Mouse (Mus musculus) heart, adult 2 months (tissue): Measurements from ENCODE around the gene Ngdn. TPM values are rescaled to one million over a fixed set of nuclear protein-coding genes. Genes with fewer than 3 reads are reported as not detected.

ENCODE experiments used
- DNase-seq, 2 experiments: peaks; one replicate each; pipeline ENCODE4 v3.0.0; 2021
- H3K27ac ChIP-seq: fragments of 200-600 bp; 2 replicates; pipeline ENCODE4 v1.8.1; 2022
- H3K27me3 ChIP-seq: fragments of 200-500 bp; 2 replicates; pipeline ENCODE4 v1.6.1; 2012; ENCODE audit warnings: mild to moderate bottlenecking, low read length, inconsistent platforms, mixed read lengths; ENCODE audit not compliant: control insufficient read depth, insufficient read depth
- H3K36me3 ChIP-seq: fragments of 200-500 bp; 2 replicates; pipeline ENCODE4 v1.6.1; 2012; ENCODE audit warnings: low read length, inconsistent platforms; ENCODE audit not compliant: control insufficient read depth, insufficient read depth
- H3K4me1 ChIP-seq: fragments of 200-500 bp; 2 replicates; pipeline ENCODE4 v1.6.1; 2011; ENCODE audit warnings: low read length; ENCODE audit not compliant: control insufficient read depth, insufficient read depth
- H3K4me3 ChIP-seq: fragments of 200-600 bp; 2 replicates; pipeline ENCODE4 v1.8.1; 2022
- H3K79me2 ChIP-seq: fragments of 200-500 bp; replicated peaks from 2 replicates; pipeline ENCODE4 v1.6.1; 2012; ENCODE audit warnings: mild to moderate bottlenecking, inconsistent platforms, low read length, moderate library complexity, mixed read lengths; ENCODE audit not compliant: control insufficient read depth, insufficient read depth
- H3K9ac ChIP-seq: fragments of 200-500 bp; 2 replicates; pipeline ENCODE4 v1.6.1; 2012; ENCODE audit warnings: low read depth, mild to moderate bottlenecking, control low read depth, inconsistent platforms, low read length, mixed read lengths
- CTCF ChIP-seq: fragments of 200-600 bp; IDR thresholded peaks from 2 replicates; pipeline ENCODE4 v1.8.1; 2022; ENCODE audit warnings: antibody characterized with exemption, mild to moderate bottlenecking, moderate library complexity
- EP300 ChIP-seq: fragments of 200-500 bp; IDR thresholded peaks from 2 replicates; pipeline ENCODE4 v1.6.1; 2011; ENCODE audit warnings: low read depth, low read length, control low read depth; ENCODE audit not compliant: insufficient read depth
- POLR2A ChIP-seq: fragments of 200-500 bp; IDR thresholded peaks from 2 replicates; pipeline ENCODE4 v1.6.1; 2011; ENCODE audit warnings: mild to moderate bottlenecking, low read depth, low read length, control low read depth; ENCODE audit not compliant: insufficient read depth
- WGBS: fragments of 180-500 bp; shearing (Covaris S2); methylation state at CpG from one replicate; pipeline ENCODE4 v1.1.7; 2018; 5-methylcytosine and 5-hydroxymethylcytosine counted together
- intact Hi-C: fragments of 180-260 bp; cut with DNase I; formaldehyde crosslinking; loops from one replicate; pipeline ENCODE4 v1.15.1; 2025
- polyA plus RNA-seq: library from polyadenylated mRNA; depleted of rRNA; stranded (reverse); fragments of >200 nt; gene quantifications from 2 replicates; pipeline ENCODE4 v1.2.3, GENCODE M21; 2012
- total RNA-seq, 2 experiments: library from RNA; stranded (reverse); gene quantifications; 2 replicates each; pipeline ENCODE4 v1.2.3; 2021

Ngdn gene
- total and polyA plus RNA-seq, 3 experiments = 10.1 to 28.9 (median 25.9) TPM

- WGBS = 70% methylated on average over 8 of the region's 8 CpGs
These were observed 9.3 kb upstream of the Ngdn start for GRCm38 (mm10) chr14:55005967-55006366.

DNA sequence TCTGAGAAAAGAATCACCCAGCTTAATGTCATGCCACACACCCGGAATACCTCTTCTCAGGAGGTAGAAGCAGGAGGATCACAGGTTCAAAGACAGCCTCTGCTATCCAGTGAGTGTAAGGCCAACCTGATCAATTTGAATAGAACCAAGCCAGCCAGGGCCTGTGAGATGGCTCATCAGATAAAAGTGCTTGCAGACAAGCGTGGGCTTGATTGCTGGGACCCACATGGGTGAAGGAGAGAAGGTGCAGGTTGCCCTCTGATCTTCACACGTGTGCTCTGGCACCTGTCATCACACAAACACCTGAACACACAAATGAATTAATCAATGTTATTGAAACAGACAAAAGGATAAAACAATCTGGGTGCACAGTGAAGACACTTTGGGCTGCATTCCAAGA, 8.7 kb upstream of the Ngdn start:
- no peak overlapping the region for H3K4me3 ChIP-seq
- no peak overlapping the region for H3K9ac ChIP-seq
- H3K79me2 ChIP-seq = no peaks in the 10 kb centered on the region
- no peak for DNase-seq
- peak overlapping the region; percentile 93; the same call in 1 of the 2 replicates for H3K27ac ChIP-seq
- H3K4me1 ChIP-seq = peaks cover 14% of the 10 kb centered on the region
- peak; percentile 59; the same call in 1 of the 2 replicates for TF ChIP-seq POLR2A
- peak; percentile 70 for TF ChIP-seq EP300
- TF ChIP-seq CTCF = no peak
- WGBS = 43% methylated on average over 3 of the region's 3 CpGs
- intact Hi-C loops = no loop called here
- H3K36me3 ChIP-seq = no peaks in the 10 kb centered on the region
- H3K27me3 ChIP-seq = no peaks in the 10 kb centered on the region

More at GRCm38 (mm10) chr14:55005967-55006366, 9.3 kb upstream of the Ngdn start:
- no peak for DNase-seq
- H3K27me3 ChIP-seq = no peaks in the 10 kb centered on the region
- TF ChIP-seq EP300 = peak; percentile 52; the same call in 1 of the 2 replicates
- TF ChIP-seq POLR2A = peak; percentile 17; the same call in 1 of the 2 replicates
- no peak for TF ChIP-seq CTCF
- no peak overlapping the region for H3K9ac ChIP-seq
- intact Hi-C loops = no loop called here
- no peaks in the 10 kb centered on the region for H3K36me3 ChIP-seq
- H3K79me2 ChIP-seq = no peaks in the 10 kb centered on the region
- peak overlapping the region; percentile 93 for H3K27ac ChIP-seq
- peaks cover 14% of the 10 kb centered on the region for H3K4me1 ChIP-seq
- H3K4me3 ChIP-seq = no peak overlapping the region

DNA sequence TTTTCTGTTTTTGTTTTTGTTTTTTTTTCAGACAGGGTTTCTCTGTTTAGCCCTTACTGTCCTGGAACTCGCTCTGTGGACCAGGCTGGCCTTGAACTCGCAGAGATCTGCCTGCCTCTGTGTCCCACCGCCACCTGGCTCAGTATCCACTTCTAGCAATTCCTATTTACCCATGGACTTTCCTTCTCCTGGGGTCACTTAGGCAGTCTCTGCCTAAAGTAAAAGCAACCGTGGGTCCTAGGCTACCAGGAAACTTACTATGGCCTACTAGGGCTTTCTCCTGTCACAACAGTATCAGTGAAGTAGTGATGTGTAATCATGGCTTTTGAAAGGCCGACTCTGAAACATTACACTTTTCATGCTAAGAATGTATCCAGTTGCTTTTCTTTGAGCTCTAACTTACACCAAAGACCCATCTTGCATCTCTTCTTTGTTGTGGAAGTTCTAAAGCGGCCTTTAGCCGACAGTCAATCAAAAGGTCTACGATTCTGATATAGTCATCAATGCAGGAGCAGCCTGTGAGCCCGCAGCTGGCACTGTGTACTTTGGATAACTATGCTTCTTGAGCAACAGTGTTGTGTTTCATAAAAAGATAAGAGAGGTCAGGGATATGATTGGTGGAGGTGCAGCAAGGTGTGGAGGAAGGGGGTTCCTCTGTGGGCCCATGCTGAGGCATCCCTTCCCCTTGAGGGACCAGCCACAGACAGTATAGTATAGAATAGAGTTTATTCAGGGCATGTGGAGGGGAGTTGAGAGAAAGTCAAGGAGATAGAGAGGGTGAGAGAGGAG, 7.9 kb upstream of the Ngdn start:
- H3K4me1 ChIP-seq = peaks cover 14% of the 10 kb centered on the region
- DNase-seq = peak in 1 of 2 experiments; percentile 6
- WGBS = 83% methylated on average over 9 of the region's 9 CpGs
- H3K4me3 ChIP-seq = no peak overlapping the region
- no peak overlapping the region for H3K9ac ChIP-seq
- H3K79me2 ChIP-seq = no peaks in the 10 kb centered on the region
- H3K27ac ChIP-seq = peak overlapping the region; percentile 16; the same call in 1 of the 2 replicates
- 0 out of 2 replicates have a peak, but pooled peaks have one; percentile 26 for TF ChIP-seq POLR2A
- no peak for TF ChIP-seq EP300
- H3K27me3 ChIP-seq = no peaks in the 10 kb centered on the region
- H3K36me3 ChIP-seq = no peaks in the 10 kb centered on the region
- intact Hi-C loops = no loop called here

GRCm38 (mm10) chr14:55008417-55008816, 6.8 kb upstream of the Ngdn start:
- Histone ChIP-seq H3K4me1 (peaks cover 13% of the 10 kb centered on the region), H3K9ac (no peak overlapping the region), H3K36me3 (no peaks in the 10 kb centered on the region), H3K27me3 (no peaks in the 10 kb centered on the region), H3K4me3 (no peak overlapping the region), H3K27ac (no peak overlapping the region), H3K79me2 (no peaks in the 10 kb centered on the region)
- no peak for TF ChIP-seq EP300
- TF ChIP-seq POLR2A = no peak
- no peak for TF ChIP-seq CTCF
- no peak for DNase-seq
- intact Hi-C loops = no loop called here
- 43% methylated on average over 8 of the region's 8 CpGs for WGBS

DNA sequence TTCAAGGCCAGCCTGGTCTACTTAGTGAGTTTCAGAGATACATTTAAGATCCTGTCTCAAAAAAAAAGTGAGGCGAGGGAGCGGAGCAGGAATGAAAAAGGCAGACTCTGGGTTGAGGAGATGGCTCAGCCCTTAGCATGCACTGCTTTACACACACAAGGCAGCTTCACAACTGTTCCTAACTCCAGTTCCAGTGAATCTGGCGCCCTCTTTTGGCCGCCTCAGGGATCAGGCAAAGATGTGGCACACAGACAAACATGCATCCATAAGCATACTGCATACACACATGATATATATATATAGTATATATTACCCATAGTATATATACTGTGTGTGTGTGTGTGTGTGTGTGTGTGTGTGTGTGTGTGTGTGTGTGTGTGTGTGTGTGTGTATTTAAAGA, 4.1 kb upstream of the Ngdn start:
- no peak overlapping the region for H3K4me3 ChIP-seq
- 78% methylated on average over 4 of the region's 4 CpGs for WGBS
- intact Hi-C loops = loop anchor here (10.0 kb wide), 1 partner anchor 326 kb away; the partner anchor contains the start of genes 1700123O20Rik and Acin1

More for the DNA sequence above, 4.1 kb upstream of the Ngdn start:
- no peak for DNase-seq
- H3K4me1 ChIP-seq = peaks cover 1% of the 10 kb centered on the region; the same call in 1 of the 2 replicates
- H3K9ac ChIP-seq = no peak overlapping the region
- no peak overlapping the region for H3K27ac ChIP-seq
- no peaks in the 10 kb centered on the region; the same call in 1 of the 2 replicates for H3K79me2 ChIP-seq
- TF ChIP-seq EP300 (no peak), CTCF (peak; percentile 34), POLR2A (no peak)
- no peaks in the 10 kb centered on the region for H3K36me3 ChIP-seq
- no peaks in the 10 kb centered on the region for H3K27me3 ChIP-seq
